Mouse (Mus musculus) E14TG2a.4 (cell line): ENCODE measurements at regions not wholly inside any gene's neighbourhood (a gene's known extent, or its start where the extent isn't known, plus 50 kb on each side); places are given as distances from the start of the nearest gene placed in this dataset.
"Not testable (repeated sequence)": the region's sequence is repeated elsewhere in the genome, so short reads cannot be mapped to it uniquely, and the experiment has no call there.

Experiments
- H3K27me3 ChIP-seq: 2 replicates; pipeline ENCODE4 v1.6.1; 2014; ENCODE audit warnings: low read length, control low read depth; ENCODE audit not compliant: insufficient read depth
- H3K36me3 ChIP-seq: 2 replicates; pipeline ENCODE4 v1.6.1; 2014; ENCODE audit warnings: low read length, control low read depth; ENCODE audit not compliant: insufficient read depth
- H3K4me1 ChIP-seq: replicated peaks from 2 replicates; pipeline ENCODE4 v1.6.1; 2014; ENCODE audit warnings: low read depth, low read length, control low read depth
- H3K4me3 ChIP-seq: replicated peaks from 2 replicates; pipeline ENCODE4 v1.5.1; 2014; ENCODE audit warnings: mild to moderate bottlenecking, low read length
- H3K9me3 ChIP-seq: 2 replicates; pipeline ENCODE4 v1.6.1; 2014; ENCODE audit warnings: low read length, control low read depth
- CTCF ChIP-seq: conservative IDR thresholded peaks from 2 replicates; pipeline ENCODE4 v1.5.1; 2014; ENCODE audit warnings: low read length
- NANOG ChIP-seq: IDR thresholded peaks from 2 replicates; pipeline ENCODE4 v1.6.1; 2014; ENCODE audit warnings: borderline replicate concordance, low read length, mixed read lengths
- POU5F1 ChIP-seq: IDR thresholded peaks from 2 replicates; pipeline ENCODE4 v1.6.1; 2014; ENCODE audit warnings: low read length, borderline replicate concordance

- no peaks in the 10 kb centered on the region for H3K36me3 ChIP-seq
- H3K9me3 ChIP-seq, result peaks cover 7% of the 10 kb centered on the region
- TF ChIP-seq POU5F1, result no peak
- TF ChIP-seq CTCF, result no peak
- TF ChIP-seq NANOG, result no peak
- no peaks in the 10 kb centered on the region for H3K4me1 ChIP-seq
- no peaks in the 10 kb centered on the region for H3K27me3 ChIP-seq
- H3K4me3 ChIP-seq, result no peak overlapping the region
Measured at GRCm38 (mm10) chr16:55587138-55587537, 251.6 kb downstream of the Nfkbiz start.

GRCm38 (mm10) chr16:55582906-55583305 is 255.8 kb downstream of the Nfkbiz start:
- no peaks in the 10 kb centered on the region for H3K36me3 ChIP-seq
- H3K27me3 ChIP-seq, result no peaks in the 10 kb centered on the region
- peaks cover 7% of the 10 kb centered on the region for H3K9me3 ChIP-seq
- no peaks in the 10 kb centered on the region for H3K4me1 ChIP-seq
- TF ChIP-seq POU5F1, result no peak
- H3K4me3 ChIP-seq, result no peak overlapping the region

DNA sequence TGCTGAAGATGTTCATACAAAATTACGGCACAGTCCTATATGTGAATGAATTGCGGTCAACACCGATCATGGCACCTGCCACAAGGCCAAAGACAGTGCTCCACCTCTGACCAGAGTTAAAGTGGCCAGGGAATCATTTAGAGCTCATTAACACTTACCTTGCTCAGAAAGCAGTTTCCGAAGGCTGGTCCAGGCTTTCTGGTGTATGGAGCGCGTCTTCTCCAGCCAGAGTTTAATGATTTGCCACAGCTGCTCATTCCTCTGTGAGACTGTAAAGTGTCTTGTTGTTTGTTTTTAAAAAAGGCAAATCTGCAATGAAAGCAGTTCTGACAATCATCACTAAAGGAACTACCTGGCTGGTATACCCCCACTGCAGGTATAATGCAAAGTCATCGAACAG is 256.7 kb downstream of the Nfkbiz start:
- H3K36me3 ChIP-seq, result no peaks in the 10 kb centered on the region
- peaks cover 7% of the 10 kb centered on the region for H3K9me3 ChIP-seq
- no peaks in the 10 kb centered on the region for H3K27me3 ChIP-seq
- no peak overlapping the region for H3K4me3 ChIP-seq
- TF ChIP-seq NANOG (no peak), POU5F1 (no peak), CTCF (no peak)
- no peaks in the 10 kb centered on the region for H3K4me1 ChIP-seq

DNA sequence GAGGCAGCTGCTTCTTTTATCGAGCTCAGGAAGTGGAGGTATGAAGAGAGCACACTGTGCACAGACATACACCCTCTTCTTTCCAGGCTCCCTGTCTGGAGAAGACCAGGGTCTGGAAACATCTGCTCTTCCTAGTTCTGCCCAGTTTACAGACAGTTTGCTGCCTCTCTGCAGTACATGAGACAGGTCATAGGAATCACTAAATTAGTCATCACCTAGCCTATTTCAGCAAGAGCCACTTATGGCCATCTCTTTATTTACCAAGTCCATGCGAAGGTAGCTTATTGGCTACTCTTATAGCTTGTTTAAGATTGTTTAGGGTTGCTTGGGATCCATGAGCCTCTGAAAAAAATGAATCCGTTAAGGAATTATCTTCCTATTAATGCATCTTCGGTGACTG is 257.9 kb downstream of the Nfkbiz start:
- Histone ChIP-seq H3K36me3 (no peaks in the 10 kb centered on the region), H3K4me3 (no peak overlapping the region), H3K27me3 (no peaks in the 10 kb centered on the region), H3K9me3 (peaks cover 3% of the 10 kb centered on the region), H3K4me1 (no peaks in the 10 kb centered on the region)
- TF ChIP-seq CTCF (no peak), POU5F1 (no peak), NANOG (no peak)

DNA sequence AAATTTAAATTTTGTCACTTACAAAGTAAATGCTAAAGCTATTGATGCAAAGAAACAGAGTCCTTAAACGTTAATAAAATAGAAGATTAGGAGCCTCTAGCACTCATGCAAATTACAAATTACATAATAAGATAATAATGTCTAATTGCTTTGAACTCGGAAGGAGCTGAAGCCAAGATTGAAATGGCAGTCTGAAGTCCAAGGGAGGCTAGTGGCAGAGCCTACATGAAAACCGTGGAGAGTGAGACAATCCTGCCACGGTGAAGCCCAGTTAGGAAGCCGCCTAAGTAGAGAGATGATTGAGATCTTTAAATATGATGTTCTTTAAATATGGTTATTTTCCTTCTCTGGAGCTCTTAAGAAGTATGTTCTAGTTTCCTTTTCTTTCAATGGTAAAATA is 260.0 kb downstream of the Nfkbiz start:
- H3K27me3 ChIP-seq, result no peaks in the 10 kb centered on the region
- H3K4me3 ChIP-seq, result no peak overlapping the region
- no peaks in the 10 kb centered on the region for H3K4me1 ChIP-seq
- TF ChIP-seq NANOG (no peak), CTCF (no peak), POU5F1 (no peak)
- H3K36me3 ChIP-seq, result no peaks in the 10 kb centered on the region
- no peaks in the 10 kb centered on the region for H3K9me3 ChIP-seq

GRCm38 (mm10) chr16:55575609-55576283 is 263.0 kb downstream of the Nfkbiz start:
- H3K36me3 ChIP-seq, H3K27me3 ChIP-seq, H3K4me3 ChIP-seq, H3K9me3 ChIP-seq, H3K4me1 ChIP-seq: not testable (repeated sequence)

DNA sequence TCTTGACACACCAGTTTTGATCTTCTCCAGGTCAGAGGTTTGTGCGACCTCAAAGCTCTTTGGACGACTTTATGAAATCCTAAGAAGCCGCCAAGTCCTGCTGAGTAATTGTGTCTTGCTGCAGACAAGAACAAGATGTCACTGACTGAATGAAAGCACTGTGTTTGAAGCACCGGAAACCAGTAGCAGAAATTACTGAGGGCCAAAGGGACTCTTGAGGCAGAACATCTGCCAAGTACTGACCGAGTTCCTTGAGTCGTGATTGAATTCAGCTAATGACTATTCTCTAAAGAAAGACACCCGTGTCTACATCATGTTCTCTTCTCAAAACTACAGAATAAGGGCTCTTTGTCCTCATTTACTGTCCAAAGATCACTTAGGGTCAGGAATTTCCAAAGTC is 267.6 kb downstream of the Nfkbiz start:
- no peaks in the 10 kb centered on the region for H3K9me3 ChIP-seq
- TF ChIP-seq NANOG (no peak), CTCF (no peak), POU5F1 (no peak)
- H3K4me1 ChIP-seq, result no peaks in the 10 kb centered on the region
- no peaks in the 10 kb centered on the region for H3K27me3 ChIP-seq
- no peak overlapping the region for H3K4me3 ChIP-seq
- no peaks in the 10 kb centered on the region for H3K36me3 ChIP-seq

- H3K27me3 ChIP-seq, result no peaks in the 10 kb centered on the region
- TF ChIP-seq POU5F1, result no peak
- TF ChIP-seq CTCF, result no peak
- no peak for TF ChIP-seq NANOG
- no peaks in the 10 kb centered on the region for H3K36me3 ChIP-seq
- no peaks in the 10 kb centered on the region for H3K4me1 ChIP-seq
- no peak overlapping the region for H3K4me3 ChIP-seq
- no peaks in the 10 kb centered on the region for H3K9me3 ChIP-seq
Measured at GRCm38 (mm10) chr16:55570097-55570496, 268.6 kb downstream of the Nfkbiz start.

DNA sequence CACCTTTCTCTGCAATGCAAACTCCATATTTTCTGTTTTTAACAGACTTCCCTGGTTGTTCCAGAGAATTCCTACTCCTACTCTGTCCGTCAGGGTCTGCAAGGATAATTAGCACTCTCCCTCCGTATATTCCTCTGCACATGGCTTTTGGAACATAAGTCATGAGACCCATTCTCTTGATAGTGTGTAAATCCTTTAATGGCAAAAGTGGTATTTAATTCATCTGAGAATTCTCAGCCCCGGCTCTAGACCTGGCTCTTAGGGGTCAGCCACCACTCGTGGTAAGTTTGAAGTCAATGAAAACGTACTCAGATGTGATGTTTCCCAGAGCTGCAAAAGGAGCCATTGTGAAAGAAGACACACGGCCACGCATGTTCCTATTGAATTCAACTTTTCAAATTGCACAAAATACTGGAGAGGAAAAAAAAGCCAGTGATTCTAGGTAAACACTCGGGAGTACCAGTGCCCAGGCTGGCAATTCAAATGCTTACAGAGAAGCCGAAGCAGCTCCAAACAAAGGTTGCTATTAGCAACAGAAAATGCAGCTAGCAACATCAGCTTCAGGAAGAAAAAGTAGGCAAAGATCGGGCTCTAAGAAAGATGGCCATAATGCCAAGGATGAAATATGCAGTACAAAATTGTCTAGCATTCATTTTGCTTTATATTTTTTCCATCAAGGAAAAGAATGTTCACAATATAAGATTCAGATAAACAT is 258.2 kb upstream of the Zpld1 start:
- no peaks in the 10 kb centered on the region for H3K36me3 ChIP-seq

More for the DNA sequence above, 258.2 kb upstream of the Zpld1 start:
- H3K4me1 ChIP-seq, result no peaks in the 10 kb centered on the region
- no peaks in the 10 kb centered on the region for H3K27me3 ChIP-seq
- no peaks in the 10 kb centered on the region for H3K9me3 ChIP-seq
- TF ChIP-seq NANOG (no peak), CTCF (no peak), POU5F1 (no peak)
- H3K4me3 ChIP-seq, result no peak overlapping the region
